Mouse (Mus musculus) inflammation-experienced regulatory T-cells (primary cell): ENCODE results near the gene Camk2d. TPM values are rescaled to one million over a fixed set of nuclear protein-coding genes. Genes with fewer than 3 reads are reported as not detected.

Experiments used
- polyA plus RNA-seq, 2 experiments: library from polyadenylated mRNA; unstranded; fragments of 100-300 nt; shearing (Covaris generic); gene quantifications; one replicate each; pipeline ENCODE4 v1.2.1; 2017

The Camk2d gene
- 100 to 1,000 TPM; 122 to 184 TPM for polyA plus RNA-seq

GRCm38 (mm10) chr3:126596086-126596485 is at the start of gene Camk2d:
Gene Camk2d (plus strand): TSS chr3:126596302.

Other genes starting within 250 kb of the Camk2d start
- under 1 TPM in 1 of 2 experiments, not detected in 1; 0.31 TPM for gene Arsj, start 232.6 kb upstream of the Camk2d start, polyA plus RNA-seq